In the genomic region with DNA sequence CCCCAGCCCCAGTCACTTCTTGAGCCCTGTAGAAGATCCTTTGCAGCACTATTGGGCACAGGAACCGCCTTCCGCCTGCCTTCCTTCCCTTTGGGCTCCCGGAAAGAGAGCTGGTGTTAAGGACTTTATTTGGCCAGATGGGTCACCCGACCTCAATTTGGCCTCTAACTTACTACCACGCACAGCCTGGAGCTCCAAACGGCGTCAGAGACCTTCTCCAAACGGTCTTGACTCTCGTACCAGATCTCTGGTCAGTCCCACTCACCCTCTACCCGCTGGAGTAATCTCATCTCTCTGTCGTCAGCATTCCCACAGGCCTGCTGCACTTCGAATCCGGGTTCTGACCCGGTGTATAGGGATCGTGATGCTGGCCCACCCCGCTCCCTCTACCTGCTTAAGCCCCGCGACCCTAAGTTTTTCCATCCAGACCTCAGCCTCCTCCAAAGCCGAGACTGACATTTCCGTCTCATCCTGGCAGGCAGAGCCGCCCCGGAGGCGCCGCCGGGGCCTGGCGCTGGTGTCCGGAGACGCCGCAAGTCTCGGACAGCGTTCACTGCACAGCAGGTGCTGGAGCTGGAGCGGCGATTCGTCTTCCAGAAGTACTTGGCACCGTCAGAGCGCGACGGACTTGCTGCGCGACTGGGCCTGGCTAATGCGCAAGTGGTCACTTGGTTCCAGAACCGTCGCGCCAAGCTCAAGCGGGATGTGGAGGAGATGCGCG, we compare ENCODE assay signal across 8 mouse cellular contexts. TPM values are rescaled to one million over a fixed set of nuclear protein-coding genes. Genes with fewer than 3 reads are reported as not detected.
DNase-seq lines count a peak whose midpoint lies in the region; ATAC-seq and TF ChIP-seq lines count a peak whose summit lies in the region.

No protein-coding gene starts in this region.

- no peak for TF ChIP-seq CTCF in liver, embryonic 14.5 days (IDR thresholded peaks at IDR 0.05; ENCODE audit: low read depth)
- no peak for TF ChIP-seq CTCF in small intestine, adult 2 months (IDR thresholded peaks at IDR 0.05; ENCODE audit: extremely low read depth, insufficient read length, insufficient replicate concordance, low read depth, low read length)

- no peak overlapping the region for H3K9ac ChIP-seq in forebrain, embryonic 14.5 days (ENCODE audit: low read length)
- H3K9ac ChIP-seq in hindbrain, embryonic 15.5 days: no peak overlapping the region
- H3K9ac ChIP-seq in liver, embryonic 14.5 days (replicated peaks): no peak overlapping the region

- H3K36me3 ChIP-seq in forebrain, embryonic 14.5 days (ENCODE audit: control insufficient read depth, insufficient read depth, low read length): 0 out of 2 replicates have a peak, but pooled peaks cover under 1% of the 10 kb centered on the region
- H3K36me3 ChIP-seq in hindbrain, embryonic 15.5 days: no peaks in the 10 kb centered on the region
- H3K36me3 ChIP-seq in liver, embryonic 14.5 days (replicated peaks; ENCODE audit: control insufficient read depth, insufficient read depth, low read depth): no peaks in the 10 kb centered on the region
- H3K36me3 ChIP-seq in small intestine, adult 2 months (ENCODE audit: control insufficient read depth, insufficient read depth, low read length): no peaks in the 10 kb centered on the region

- no peak overlapping the region for H3K27ac ChIP-seq in forebrain, embryonic 14.5 days (ENCODE audit: low read depth, low read length)
- no peak overlapping the region for H3K27ac ChIP-seq in hindbrain, embryonic 15.5 days (replicated peaks)
- no peak overlapping the region for H3K27ac ChIP-seq in liver, embryonic 14.5 days
- H3K27ac ChIP-seq in small intestine, adult 2 months (ENCODE audit: insufficient read depth, low read depth, low read length): peak overlapping the region; percentile 38; the same call in 1 of the 2 replicates

- ATAC-seq in forebrain, embryonic 14.5 days: no peak
- ATAC-seq in hindbrain, embryonic 15.5 days (ENCODE audit: low FRiP score, low read depth): no peak
- no peak for ATAC-seq in liver, embryonic 14.5 days (ENCODE audit: insufficient read depth)

- no peak for TF ChIP-seq POLR2A in small intestine, adult 2 months (IDR thresholded peaks at IDR 0.05; ENCODE audit: low read depth, low read length)

- H3K4me2 ChIP-seq in forebrain, embryonic 14.5 days (ENCODE audit: low read length): 0 out of 2 replicates have a peak overlapping the region, but pooled peaks have one; percentile 4
- peak overlapping the region; percentile 37 for H3K4me2 ChIP-seq in hindbrain, embryonic 15.5 days
- H3K4me2 ChIP-seq in liver, embryonic 14.5 days (ENCODE audit: low read depth): peak overlapping the region; percentile 16

- no peak for TF ChIP-seq EP300 in liver, embryonic 14.5 days (IDR thresholded peaks at IDR 0.05; ENCODE audit: low read depth)

- under 1% methylated on average over 47 of the region's 47 CpGs for WGBS in forebrain, embryonic 14.5 days
- WGBS in hindbrain, embryonic 15.5 days: 1% methylated on average over 47 of the region's 47 CpGs
- WGBS in liver, embryonic 14.5 days (ENCODE audit: insufficient replicate concordance): 3% methylated on average over 47 of the region's 47 CpGs
- 10% methylated on average over 47 of the region's 47 CpGs for WGBS in small intestine, adult 2 months

- H3K9me3 ChIP-seq in forebrain, embryonic 14.5 days (replicated peaks; ENCODE audit: control insufficient read depth, low read length): no peaks in the 10 kb centered on the region
- no peaks in the 10 kb centered on the region for H3K9me3 ChIP-seq in hindbrain, embryonic 15.5 days
- no peaks in the 10 kb centered on the region for H3K9me3 ChIP-seq in liver, embryonic 14.5 days (ENCODE audit: control insufficient read depth, low read length)

- peak overlapping the region; percentile 8; the same call in 1 of the 2 replicates for H3K4me3 ChIP-seq in forebrain, embryonic 14.5 days (ENCODE audit: low read depth, low read length)
- peak overlapping the region; percentile 1; the same call in 1 of the 2 replicates for H3K4me3 ChIP-seq in hindbrain, embryonic 15.5 days
- 0 out of 4 replicates have a peak overlapping the region, but pooled peaks have one; percentile 2 to 4 for H3K4me3 ChIP-seq in liver, embryonic 14.5 days (ENCODE audit: insufficient read depth in 1 of 2, low read depth in 2 of 2, low read length in 2 of 2)
- H3K4me3 ChIP-seq in small intestine, adult 2 months (ENCODE audit: low read depth, low read length): peak overlapping the region; percentile 44

- DNase-seq in cerebellum, postnatal 14 days: peak; percentile 43 to 56
- no peak for DNase-seq in cerebellum, adult 11 months
- DNase-seq in forebrain, embryonic 14.5 days (ENCODE audit: low spot score): no peak
- no peak for DNase-seq in liver, embryonic 14.5 days (ENCODE audit: low read depth in 3 of 3, low spot score in 3 of 3)
- DNase-seq in layer of hippocampus, postnatal 10 days (ENCODE audit: low spot score in 2 of 2): no peak
- DNase-seq in right cerebral cortex, postnatal 10 days (ENCODE audit: low spot score in 2 of 2): no peak

- H3K4me1 ChIP-seq in forebrain, embryonic 14.5 days (ENCODE audit: control insufficient read depth, insufficient read depth, low read length): no peaks in the 10 kb centered on the region
- H3K4me1 ChIP-seq in hindbrain, embryonic 15.5 days (replicated peaks): peaks cover 12% of the 10 kb centered on the region
- H3K4me1 ChIP-seq in liver, embryonic 14.5 days (replicated peaks; ENCODE audit: control insufficient read depth in 2 of 2, insufficient read depth in 2 of 2, low read length in 1 of 2): no peaks in the 10 kb centered on the region; a peak in 1 of 4 replicates
- H3K4me1 ChIP-seq in small intestine, adult 2 months (ENCODE audit: control insufficient read depth, insufficient read depth, insufficient read length, low read length): peaks cover 14% of the 10 kb centered on the region

- peaks cover 75% of the 10 kb centered on the region for H3K27me3 ChIP-seq in forebrain, embryonic 14.5 days (replicated peaks; ENCODE audit: control insufficient read depth, insufficient read depth, low read length)
- peaks cover 84% of the 10 kb centered on the region for H3K27me3 ChIP-seq in hindbrain, embryonic 15.5 days
- H3K27me3 ChIP-seq in liver, embryonic 14.5 days (ENCODE audit: control insufficient read depth, insufficient read depth, low read length): peaks cover 63% of the 10 kb centered on the region
- H3K27me3 ChIP-seq in small intestine, adult 2 months (ENCODE audit: control insufficient read depth, insufficient read depth, low read length): peaks cover 43% of the 10 kb centered on the region

RNA-seq across cellular contexts. Expression of gene Lbx2, which starts 1.2 kb away (rescaled TPM):
- polyA plus RNA-seq in forebrain, embryonic 14.5 days (2014; fragmentation: Nextera tagmentation; extraction: Ambion mirVana): not detected in 2 replicates
- not detected in 2 replicates for polyA plus RNA-seq in hindbrain, embryonic 15.5 days (2015; fragmentation: Nextera tagmentation; extraction: Ambion mirVana)
- 0.27 and 0.46 TPM in 2 replicates for polyA plus RNA-seq in liver, embryonic 14.5 days (2012; rRNA removed)
- 0.35 TPM in 1 of 2 replicates, not detected in the other for polyA plus RNA-seq in liver, embryonic 14.5 days (2014; fragmentation: Nextera tagmentation; extraction: Ambion mirVana)
- polyA plus RNA-seq in small intestine, adult 2 months (2012; rRNA removed): 0.42 and 0.91 TPM in 2 replicates
- under 1 TPM; 0.42 to 0.46 TPM for total RNA-seq in layer of hippocampus, postnatal 10 days (2021)

RNA-seq across cellular contexts. Expression of gene Pcgf1, which starts 9.7 kb away (rescaled TPM):
- 51.3 and 56.1 TPM in 2 replicates for polyA plus RNA-seq in forebrain, embryonic 14.5 days (2014; fragmentation: Nextera tagmentation; extraction: Ambion mirVana)
- 45.8 and 45.9 TPM in 2 replicates for polyA plus RNA-seq in hindbrain, embryonic 15.5 days (2015; fragmentation: Nextera tagmentation; extraction: Ambion mirVana)
- polyA plus RNA-seq in liver, embryonic 14.5 days (2012; rRNA removed): 16.5 and 21.0 TPM in 2 replicates
- polyA plus RNA-seq in liver, embryonic 14.5 days (2014; fragmentation: Nextera tagmentation; extraction: Ambion mirVana): 15.0 and 19.7 TPM in 2 replicates
- 6.4 and 9.9 TPM in 2 replicates for polyA plus RNA-seq in small intestine, adult 2 months (2012; rRNA removed)
- 10 to 100 TPM; 18.8 to 22.2 TPM for total RNA-seq in layer of hippocampus, postnatal 10 days (2021)

RNA-seq across cellular contexts. Expression of gene Ccdc142, which starts 14.0 kb away (rescaled TPM):
- polyA plus RNA-seq in forebrain, embryonic 14.5 days (2014; fragmentation: Nextera tagmentation; extraction: Ambion mirVana): 1.9 TPM in 2 replicates
- polyA plus RNA-seq in hindbrain, embryonic 15.5 days (2015; fragmentation: Nextera tagmentation; extraction: Ambion mirVana): 5.9 and 6.8 TPM in 2 replicates
- polyA plus RNA-seq in liver, embryonic 14.5 days (2012; rRNA removed): 1.0 and 1.1 TPM in 2 replicates
- polyA plus RNA-seq in liver, embryonic 14.5 days (2014; fragmentation: Nextera tagmentation; extraction: Ambion mirVana): 0.23 and 0.39 TPM in 2 replicates
- polyA plus RNA-seq in small intestine, adult 2 months (2012; rRNA removed): 4.9 and 7.5 TPM in 2 replicates
- 10 to 100 TPM in 1 of 2 experiments, 1 to 10 TPM in 1; 5.9 to 12.0 TPM for total RNA-seq in layer of hippocampus, postnatal 10 days (2021)

RNA-seq across cellular contexts. Expression of gene Gm42688, which starts 14.1 kb away (rescaled TPM):
- polyA plus RNA-seq in forebrain, embryonic 14.5 days (2014; fragmentation: Nextera tagmentation; extraction: Ambion mirVana): 1.9 and 2.7 TPM in 2 replicates
- 5.5 and 6.0 TPM in 2 replicates for polyA plus RNA-seq in hindbrain, embryonic 15.5 days (2015; fragmentation: Nextera tagmentation; extraction: Ambion mirVana)
- 2.2 and 2.4 TPM in 2 replicates for polyA plus RNA-seq in liver, embryonic 14.5 days (2012; rRNA removed)
- 0.76 and 0.86 TPM in 2 replicates for polyA plus RNA-seq in liver, embryonic 14.5 days (2014; fragmentation: Nextera tagmentation; extraction: Ambion mirVana)
- 3.2 and 4.2 TPM in 2 replicates for polyA plus RNA-seq in small intestine, adult 2 months (2012; rRNA removed)
- total RNA-seq in layer of hippocampus, postnatal 10 days (2021): 1 to 10 TPM; 7.2 to 8.1 TPM

RNA-seq across cellular contexts. Expression of gene Tlx2, which starts 17.3 kb away (rescaled TPM):
- not detected in 2 replicates for polyA plus RNA-seq in forebrain, embryonic 14.5 days (2014; fragmentation: Nextera tagmentation; extraction: Ambion mirVana)
- polyA plus RNA-seq in hindbrain, embryonic 15.5 days (2015; fragmentation: Nextera tagmentation; extraction: Ambion mirVana): 1.2 TPM in 1 of 2 replicates, not detected in the other
- 0.05 TPM in 1 of 2 replicates, not detected in the other for polyA plus RNA-seq in liver, embryonic 14.5 days (2012; rRNA removed)
- not detected in 2 replicates for polyA plus RNA-seq in liver, embryonic 14.5 days (2014; fragmentation: Nextera tagmentation; extraction: Ambion mirVana)
- 3.5 and 4.9 TPM in 2 replicates for polyA plus RNA-seq in small intestine, adult 2 months (2012; rRNA removed)
- total RNA-seq in layer of hippocampus, postnatal 10 days (2021): not detected

Comparison
In these comparisons a context has a peak if more than half of its experiments do, and no peak if none do; other contexts are left out.
1. DNase-seq: peak in cerebellum, postnatal 14 days (2 of 2); none in cerebellum, adult 11 months (single experiment), forebrain, embryonic 14.5 days (single experiment), liver, embryonic 14.5 days (0 of 3), layer of hippocampus, postnatal 10 days (0 of 2) and right cerebral cortex, postnatal 10 days (0 of 2).
2. Peak in every context shown above with its lines, with median percentiles within 50 percentile points of each other: H3K4me2 ChIP-seq and H3K4me3 ChIP-seq.